Mouse (Mus musculus): ENCODE results near the gene Iqsec1. TPM values are rescaled to one million over a fixed set of nuclear protein-coding genes. Genes with fewer than 3 reads are reported as not detected.
A peak's percentile ranks its signal among the peaks of the same experiment; 100 is the strongest.

Iqsec1 gene
- total and polyA plus RNA-seq, 2 experiments from 2014 or later = 12.0 to 93.7 TPM

DNA sequence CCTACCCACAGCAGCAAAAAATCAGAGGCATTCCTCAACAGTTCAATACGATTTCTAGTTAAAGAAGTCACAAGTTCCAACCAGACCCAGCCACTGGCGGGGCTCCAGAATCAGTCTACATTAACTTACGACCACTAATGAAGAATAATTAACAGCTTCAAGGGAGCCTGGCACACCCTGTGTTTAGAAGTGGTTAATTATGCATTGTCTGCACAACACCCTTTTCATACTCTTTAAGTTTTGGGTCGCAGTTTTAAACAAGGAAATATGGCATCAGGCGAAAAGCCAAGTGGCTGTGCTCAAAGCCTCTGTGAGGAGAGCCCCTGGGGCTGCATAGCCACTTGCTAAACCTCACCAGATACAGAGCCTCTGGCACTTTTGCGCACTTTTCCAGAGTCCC lies 209.6 kb downstream of the Iqsec1 start:
- no peak for TF ChIP-seq CTCF (IDR thresholded peaks at IDR 0.05; ENCODE audit: low read depth)
- TF ChIP-seq EP300 (IDR thresholded peaks at IDR 0.05; ENCODE audit: low read depth) = no peak
- Histone ChIP-seq H3K27ac (ENCODE audit: low read depth) (no peak overlapping the region), H3K27me3 (ENCODE audit: control insufficient read depth, insufficient read depth, low read length) (no peaks in the 10 kb centered on the region), H3K36me3 (replicated peaks; ENCODE audit: control insufficient read depth, insufficient read depth, low read length) (no peaks in the 10 kb centered on the region), H3K9ac (replicated peaks; ENCODE audit: low read depth, low read length) (no peak overlapping the region), H3K4me1 (ENCODE audit: control insufficient read depth, insufficient read depth) (peaks cover 22% of the 10 kb centered on the region; the same call in 1 of the 2 replicates), H3K4me2 (ENCODE audit: low read depth, low read length) (no peak overlapping the region), H3K9me3 (replicated peaks; ENCODE audit: control insufficient read depth, low read length) (no peaks in the 10 kb centered on the region), H3K4me3 (ENCODE audit: low read depth, low read length) (no peak overlapping the region)
- WGBS = 72% methylated on average over 6 of the region's 6 CpGs
- DNase-seq (ENCODE audit: low spot score) (no peak), ATAC-seq (ENCODE audit: insufficient read depth, low read depth) (no peak)

GRCm38 (mm10) chr6:90777302-90777701 lies 211.2 kb downstream of the Iqsec1 start:
- no peak for TF ChIP-seq CTCF (IDR thresholded peaks at IDR 0.05; ENCODE audit: low read depth)
- Histone ChIP-seq H3K4me3 (ENCODE audit: low read depth, low read length) (no peak overlapping the region), H3K27me3 (ENCODE audit: control insufficient read depth, insufficient read depth, low read length) (no peaks in the 10 kb centered on the region), H3K36me3 (replicated peaks; ENCODE audit: control insufficient read depth, insufficient read depth, low read length) (no peaks in the 10 kb centered on the region), H3K27ac (ENCODE audit: low read depth) (no peak overlapping the region), H3K9ac (replicated peaks; ENCODE audit: low read depth, low read length) (no peak overlapping the region), H3K4me2 (ENCODE audit: low read depth, low read length) (no peak overlapping the region), H3K4me1 (ENCODE audit: control insufficient read depth, insufficient read depth) (peaks cover 25% of the 10 kb centered on the region), H3K9me3 (replicated peaks; ENCODE audit: control insufficient read depth, low read length) (no peaks in the 10 kb centered on the region)
- DNase-seq (ENCODE audit: low spot score) (no peak), ATAC-seq (ENCODE audit: insufficient read depth, low read depth) (no peak; the same call in 1 of the 2 replicates)
- WGBS = 36% methylated on average over 1 of the region's 1 CpGs

DNA sequence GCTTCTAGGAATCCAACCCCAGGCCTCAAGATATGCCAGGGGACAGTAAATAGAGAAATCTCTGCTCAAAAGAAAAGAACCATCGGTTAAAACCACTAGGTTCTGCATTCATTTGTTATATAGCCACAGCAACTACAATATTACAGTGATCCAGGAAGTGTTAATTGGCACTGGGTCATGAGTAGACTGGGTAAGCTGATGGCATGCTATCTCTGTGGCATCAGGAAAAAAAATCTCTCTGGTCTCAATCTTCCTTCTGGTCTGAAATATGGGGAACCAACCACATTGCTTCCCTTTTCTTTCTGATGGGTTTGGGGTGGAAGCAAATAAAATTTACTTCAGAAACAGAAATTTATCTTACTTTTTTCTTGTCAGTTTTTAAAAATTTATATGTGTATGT lies 212.9 kb downstream of the Iqsec1 start:
- H3K4me2 ChIP-seq (ENCODE audit: low read depth, low read length) = no peak overlapping the region
- H3K9ac ChIP-seq (replicated peaks; ENCODE audit: low read depth, low read length) = no peak overlapping the region
- 90% methylated on average over 1 of the region's 1 CpGs for WGBS
- ATAC-seq (ENCODE audit: insufficient read depth, low read depth) (no peak), DNase-seq (ENCODE audit: low spot score) (no peak)
- no peaks in the 10 kb centered on the region for H3K27me3 ChIP-seq (ENCODE audit: control insufficient read depth, insufficient read depth, low read length)
- no peaks in the 10 kb centered on the region for H3K9me3 ChIP-seq (replicated peaks; ENCODE audit: control insufficient read depth, low read length)
- no peak overlapping the region for H3K4me3 ChIP-seq (ENCODE audit: low read depth, low read length)
- TF ChIP-seq EP300 (IDR thresholded peaks at IDR 0.05; ENCODE audit: low read depth) (no peak), CTCF (IDR thresholded peaks at IDR 0.05; ENCODE audit: low read depth) (no peak)
- no peak overlapping the region for H3K27ac ChIP-seq (ENCODE audit: low read depth)
- H3K4me1 ChIP-seq (ENCODE audit: control insufficient read depth, insufficient read depth) = peaks cover 18% of the 10 kb centered on the region
- H3K36me3 ChIP-seq (replicated peaks; ENCODE audit: control insufficient read depth, insufficient read depth, low read length) = no peaks in the 10 kb centered on the region

DNA sequence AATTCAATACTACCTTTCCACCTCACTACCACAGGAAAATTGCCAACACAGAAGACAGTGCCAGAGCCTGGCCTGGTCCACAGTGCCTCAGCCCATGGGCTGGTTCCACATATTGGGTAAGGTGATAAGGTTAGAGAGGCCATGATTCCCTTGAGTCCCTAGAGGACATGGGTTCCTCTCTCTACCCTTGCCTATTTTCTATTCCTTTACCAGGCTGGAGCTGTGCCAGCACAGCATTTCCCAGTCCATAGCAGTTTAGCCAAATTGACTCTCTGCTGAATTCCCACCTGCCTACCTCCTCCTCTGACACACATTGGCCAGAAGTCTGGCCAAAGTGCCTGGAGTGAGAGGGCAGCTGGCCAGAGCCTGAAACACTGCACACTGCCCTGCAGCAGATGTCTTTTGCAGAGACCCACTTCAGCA lies 214.7 kb downstream of the Iqsec1 start:
- Histone ChIP-seq H3K27me3 (ENCODE audit: control insufficient read depth, insufficient read depth, low read length) (no peaks in the 10 kb centered on the region), H3K4me3 (ENCODE audit: low read depth, low read length) (no peak overlapping the region), H3K36me3 (replicated peaks; ENCODE audit: control insufficient read depth, insufficient read depth, low read length) (no peaks in the 10 kb centered on the region), H3K27ac (ENCODE audit: low read depth) (0 out of 2 replicates have a peak overlapping the region, but pooled peaks have one; percentile 22), H3K9ac (replicated peaks; ENCODE audit: low read depth, low read length) (no peak overlapping the region), H3K9me3 (replicated peaks; ENCODE audit: control insufficient read depth, low read length) (no peaks in the 10 kb centered on the region), H3K4me2 (ENCODE audit: low read depth, low read length) (no peak overlapping the region), H3K4me1 (ENCODE audit: control insufficient read depth, insufficient read depth) (peaks cover 17% of the 10 kb centered on the region)
- TF ChIP-seq EP300 (IDR thresholded peaks at IDR 0.05; ENCODE audit: low read depth) = no peak
- TF ChIP-seq CTCF (IDR thresholded peaks at IDR 0.05; ENCODE audit: low read depth) = no peak
- DNase-seq (ENCODE audit: low spot score) = peak; percentile 45
- ATAC-seq (ENCODE audit: insufficient read depth, low read depth) = peak; percentile 50

DNA sequence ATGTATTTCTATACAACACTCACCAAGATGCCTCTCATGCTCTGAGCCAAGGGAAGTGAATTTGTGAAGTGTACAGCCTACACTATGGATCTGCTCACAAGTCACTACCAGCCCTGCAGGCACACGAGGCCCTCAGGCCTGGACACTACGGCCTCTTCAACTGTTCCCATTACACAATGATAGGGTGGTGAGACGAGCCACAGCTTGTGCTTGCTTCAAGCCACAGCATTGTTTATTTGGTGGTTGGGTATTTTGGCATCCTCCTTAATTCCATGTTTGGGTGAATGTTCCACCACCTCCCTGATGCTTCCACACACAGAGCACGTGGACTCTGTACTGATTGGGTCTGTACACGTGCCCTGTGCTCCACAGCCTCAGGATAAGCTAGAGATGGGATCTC lies 216.4 kb downstream of the Iqsec1 start:
- H3K27ac ChIP-seq (ENCODE audit: low read depth) = no peak overlapping the region
- WGBS = 82% methylated on average over 5 of the region's 5 CpGs
- H3K4me1 ChIP-seq (ENCODE audit: control insufficient read depth, insufficient read depth) = peaks cover 17% of the 10 kb centered on the region
- no peak overlapping the region for H3K4me3 ChIP-seq (ENCODE audit: low read depth, low read length)
- no peak overlapping the region for H3K4me2 ChIP-seq (ENCODE audit: low read depth, low read length)
- H3K9me3 ChIP-seq (replicated peaks; ENCODE audit: control insufficient read depth, low read length) = no peaks in the 10 kb centered on the region
- DNase-seq (ENCODE audit: low spot score) (no peak), ATAC-seq (ENCODE audit: insufficient read depth, low read depth) (no peak)
- no peak overlapping the region for H3K9ac ChIP-seq (replicated peaks; ENCODE audit: low read depth, low read length)
- no peaks in the 10 kb centered on the region for H3K36me3 ChIP-seq (replicated peaks; ENCODE audit: control insufficient read depth, insufficient read depth, low read length)
- TF ChIP-seq CTCF (IDR thresholded peaks at IDR 0.05; ENCODE audit: low read depth) (no peak), EP300 (IDR thresholded peaks at IDR 0.05; ENCODE audit: low read depth) (no peak)
- H3K27me3 ChIP-seq (ENCODE audit: control insufficient read depth, insufficient read depth, low read length) = no peaks in the 10 kb centered on the region

DNA sequence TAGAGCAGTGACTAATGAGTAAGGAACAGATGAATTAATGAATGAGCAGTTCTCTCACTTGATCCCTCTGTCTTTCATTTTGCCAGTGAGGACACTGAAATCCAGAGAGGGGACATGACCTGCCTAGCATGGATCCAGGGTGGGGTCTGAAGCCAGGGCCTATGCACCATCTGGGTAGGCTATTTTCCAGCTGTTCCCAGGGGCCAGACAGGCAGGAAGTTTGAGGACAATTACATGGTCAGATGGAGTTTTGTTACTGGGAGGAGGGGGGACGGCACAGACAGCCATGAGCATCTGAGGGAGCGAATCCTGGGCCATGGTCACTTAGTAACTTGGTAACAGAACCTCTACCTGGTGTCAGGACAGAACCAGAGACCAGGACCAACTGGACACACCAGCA lies 220.0 kb downstream of the Iqsec1 start:
- ATAC-seq (ENCODE audit: insufficient read depth, low read depth) = no peak
- Histone ChIP-seq H3K4me1 (ENCODE audit: control insufficient read depth, insufficient read depth) (peaks cover 19% of the 10 kb centered on the region), H3K27ac (ENCODE audit: low read depth) (no peak overlapping the region), H3K4me3 (ENCODE audit: low read depth, low read length) (no peak overlapping the region), H3K9ac (replicated peaks; ENCODE audit: low read depth, low read length) (no peak overlapping the region), H3K36me3 (replicated peaks; ENCODE audit: control insufficient read depth, insufficient read depth, low read length) (no peaks in the 10 kb centered on the region), H3K4me2 (ENCODE audit: low read depth, low read length) (no peak overlapping the region), H3K27me3 (ENCODE audit: control insufficient read depth, insufficient read depth, low read length) (no peaks in the 10 kb centered on the region), H3K9me3 (replicated peaks; ENCODE audit: control insufficient read depth, low read length) (no peaks in the 10 kb centered on the region)
- TF ChIP-seq CTCF (IDR thresholded peaks at IDR 0.05; ENCODE audit: low read depth) (no peak), EP300 (IDR thresholded peaks at IDR 0.05; ENCODE audit: low read depth) (no peak)
- WGBS = 72% methylated on average over 2 of the region's 2 CpGs
- DNase-seq (ENCODE audit: low spot score) = no peak

Measured in heart, postnatal 0 days (tissue).